Comparison of ENCODE assay signal across 26 mouse cellular contexts in genomic region chr19:37088043-37088748, GRCm38 (mm10).
A peak's percentile ranks its signal among the peaks of the same experiment; 100 is the strongest.
DNase-seq lines count a peak whose midpoint lies in the region; ATAC-seq and TF ChIP-seq lines count a peak whose summit lies in the region.
"Had no signal": no experiment of that assay in that cellular context is flagged by ENCODE, and none has a peak within 500 bp of the region (broad histone marks: within the 10 kb centered on the region; RNA-seq: fewer than 3 reads in every experiment).

No protein-coding gene starts in this region.

- peaks cover 19% of the 10 kb centered on the region; the same call in 1 of the 2 replicates for H3K4me1 ChIP-seq in heart, embryonic 16.5 days (ENCODE audit: control insufficient read depth, insufficient read depth, low read length)
- peaks cover 15% of the 10 kb centered on the region for H3K4me1 ChIP-seq in neural tube, embryonic 15.5 days
- H3K4me1 ChIP-seq in CH12.LX (ENCODE audit: control insufficient read depth in 1 of 2, insufficient read depth in 2 of 2): peaks cover 13 to 16% of the 10 kb centered on the region in 2 experiments
- H3K4me1 ChIP-seq: embryonic facial prominence, embryonic 12.5 days; embryonic facial prominence, embryonic 15.5 days; intestine, embryonic 15.5 days had no signal

- TF ChIP-seq POLR2A in CH12.LX (IDR thresholded peaks at IDR 0.05; ENCODE audit: low read depth, low read length): no peak

- in situ Hi-C loops in CH12.LX (cut with MboI; ENCODE audit: low pct_ligation_motif_present, low pct_unique_long_range_greater_than_20kb, low sequenced_read_pairs): no loop called here

- no peak overlapping the region for H3K4me2 ChIP-seq in heart, embryonic 16.5 days (ENCODE audit: low read depth, low read length)
- no peak overlapping the region for H3K4me2 ChIP-seq in neural tube, embryonic 15.5 days
- H3K4me2 ChIP-seq in CH12.LX (ENCODE audit: insufficient read depth, low read depth, poor library complexity, severe bottlenecking): 0 out of 2 replicates have a peak overlapping the region, but pooled peaks have one; percentile 36
- H3K4me2 ChIP-seq: embryonic facial prominence, embryonic 12.5 days; embryonic facial prominence, embryonic 15.5 days; heart, embryonic 12.5 days; hindbrain, embryonic 12.5 days; intestine, embryonic 15.5 days had no signal

- H3K27me3 ChIP-seq in heart, embryonic 16.5 days (ENCODE audit: control insufficient read depth, insufficient read depth, low read length): no peaks in the 10 kb centered on the region
- H3K27me3 ChIP-seq in neural tube, embryonic 15.5 days (replicated peaks): no peaks in the 10 kb centered on the region
- no peaks in the 10 kb centered on the region for H3K27me3 ChIP-seq in CH12.LX (replicated peaks)
- H3K27me3 ChIP-seq: embryonic facial prominence, embryonic 12.5 days; embryonic facial prominence, embryonic 15.5 days; heart, embryonic 12.5 days; hindbrain, embryonic 12.5 days; intestine, embryonic 15.5 days had no signal

- no peak overlapping the region for H3K4me3 ChIP-seq in heart, embryonic 16.5 days (ENCODE audit: low read length)
- no peak overlapping the region for H3K4me3 ChIP-seq in neural tube, embryonic 15.5 days (replicated peaks)
- no peak overlapping the region for H3K4me3 ChIP-seq in CH12.LX (replicated peaks in 1 of 3; ENCODE audit: low read depth in 2 of 3, low read length in 2 of 3, poor library complexity in 1 of 3)
- H3K4me3 ChIP-seq: embryonic facial prominence, embryonic 12.5 days; embryonic facial prominence, embryonic 15.5 days; heart, embryonic 12.5 days; hindbrain, embryonic 12.5 days; intestine, embryonic 15.5 days had no signal

- H3K9me3 ChIP-seq in heart, embryonic 16.5 days (replicated peaks; ENCODE audit: control insufficient read depth, low read length): no peaks in the 10 kb centered on the region
- no peaks in the 10 kb centered on the region for H3K9me3 ChIP-seq in neural tube, embryonic 15.5 days (replicated peaks)
- no peaks in the 10 kb centered on the region for H3K9me3 ChIP-seq in CH12.LX (replicated peaks; ENCODE audit: low read length)
- H3K9me3 ChIP-seq: embryonic facial prominence, embryonic 12.5 days; embryonic facial prominence, embryonic 15.5 days; G1E; heart, embryonic 12.5 days; hindbrain, embryonic 12.5 days; intestine, embryonic 15.5 days had no signal

- ATAC-seq in heart, embryonic 16.5 days (replicated peaks; ENCODE audit: extremely low read depth, insufficient read depth, low FRiP score): no peak
- ATAC-seq in neural tube, embryonic 15.5 days (ENCODE audit: low FRiP score): no peak
- ATAC-seq: activated CD4-positive, CD25-positive, alpha-beta regulatory T cell, adult 4 months; forebrain, embryonic 14.5 days; forebrain, postnatal 0 days; hindbrain, embryonic 16.5 days; intestine, embryonic 15.5 days had no signal

- TF ChIP-seq RAD21 in CH12.LX (IDR thresholded peaks at IDR 0.05; ENCODE audit: low read depth, low read length): no peak

- DNase-seq in heart, postnatal 25 days (ENCODE audit: low spot score): no peak
- peak; percentile 1 for DNase-seq in neural tube, embryonic 10.5 days (ENCODE audit: extremely low spot score, low spot score)
- DNase-seq in CH12.LX (ENCODE audit: extremely low read depth) (no peak), MEL-GATA-1-ER (ENCODE audit: extremely low read depth, low read depth) (peak; percentile 24)
- no peak for DNase-seq in adrenal gland, adult (ENCODE audit: inconsistent age in 2 of 2, low spot score in 1 of 2)
- no peak for DNase-seq in natural killer cell, adult 2 months (ENCODE audit: low spot score in 2 of 2)
- DNase-seq: adrenal gland, postnatal 10 days; adrenal gland, postnatal 36 days; cerebellum, adult 18-20 months; cerebellum, adult 9-10 months; cerebellum, postnatal 14 days; forebrain, postnatal 0 days; gastrocnemius, postnatal 25 days; heart, postnatal 10 days; kidney, adult 11 months had no signal

- TF ChIP-seq EP300 in CH12.LX (IDR thresholded peaks at IDR 0.05; ENCODE audit: low read length): peak; percentile 62

- dilution Hi-C loops in CH12.LX (cut with MboI; ENCODE audit: extremely low pct_ligation_motif_present, extremely low pct_unique_long_range_greater_than_20kb, low sequenced_read_pairs): no loop called here

- H3K79me2 ChIP-seq in CH12.LX (replicated peaks; ENCODE audit: control insufficient read depth, extremely low read depth, insufficient read depth, poor library complexity, severe bottlenecking): no peaks in the 10 kb centered on the region

- no peaks in the 10 kb centered on the region for H3K36me3 ChIP-seq in heart, embryonic 16.5 days (ENCODE audit: control insufficient read depth, insufficient read depth)
- H3K36me3 ChIP-seq in neural tube, embryonic 15.5 days: peaks cover 5% of the 10 kb centered on the region; the same call in 1 of the 2 replicates
- H3K36me3 ChIP-seq in CH12.LX (replicated peaks in 1 of 2; ENCODE audit: control insufficient read depth in 1 of 2, insufficient read depth in 1 of 2, low read length in 1 of 2): no peaks in the 10 kb centered on the region
- H3K36me3 ChIP-seq: embryonic facial prominence, embryonic 12.5 days; embryonic facial prominence, embryonic 15.5 days; G1E; hindbrain, embryonic 12.5 days; intestine, embryonic 15.5 days had no signal

- no peak overlapping the region for H3K9ac ChIP-seq in heart, embryonic 16.5 days (ENCODE audit: low read length)
- no peak overlapping the region for H3K9ac ChIP-seq in neural tube, embryonic 15.5 days (replicated peaks)
- H3K9ac ChIP-seq in CH12.LX (ENCODE audit: insufficient read depth, low read depth): peak overlapping the region; percentile 40; the same call in 1 of the 2 replicates
- H3K9ac ChIP-seq: embryonic facial prominence, embryonic 12.5 days; embryonic facial prominence, embryonic 15.5 days; forebrain, postnatal 0 days; heart, embryonic 12.5 days; hindbrain, embryonic 12.5 days; intestine, embryonic 15.5 days had no signal

- 0 out of 2 replicates have a peak overlapping the region, but pooled peaks have one; percentile 19 for H3K27ac ChIP-seq in heart, embryonic 16.5 days (ENCODE audit: low read length)
- no peak overlapping the region for H3K27ac ChIP-seq in neural tube, embryonic 15.5 days (replicated peaks)
- no peak overlapping the region; the same call in 1 of the 2 replicates for H3K27ac ChIP-seq in CH12.LX (ENCODE audit: insufficient read depth, low read depth)
- H3K27ac ChIP-seq: embryonic facial prominence, embryonic 12.5 days; embryonic facial prominence, embryonic 15.5 days; hindbrain, embryonic 12.5 days; intestine, embryonic 15.5 days had no signal

- TF ChIP-seq CTCF in CH12.LX (conservative IDR thresholded peaks at IDR 0.05 in 1 of 2, IDR thresholded peaks at IDR 0.05 in 1 of 2; ENCODE audit: low read depth in 2 of 2, low read length in 2 of 2): no peak

- intact Hi-C loops in heart, postnatal 25 days (cut with DNase I): no loop called here

- 56% methylated on average over 8 of the region's 8 CpGs for WGBS in heart, embryonic 16.5 days
- 91% methylated on average over 8 of the region's 8 CpGs for WGBS in neural tube, embryonic 15.5 days

TF ChIP-seq in CH12.LX, 34 proteins besides CTCF, POLR2A, EP300 and RAD21 (continues in another document):
- TF ChIP-seq BHLHE40 (IDR thresholded peaks at IDR 0.05; ENCODE audit: low read depth, low read length) (0 out of 2 replicates have a peak, but pooled peaks have one; percentile 8), ETS1 (conservative IDR thresholded peaks at IDR 0.05; ENCODE audit: low read depth, low read length) (no peak), PAX5 (IDR thresholded peaks at IDR 0.05; ENCODE audit: low read length) (no peak), RCOR1 (conservative IDR thresholded peaks at IDR 0.05; ENCODE audit: low read depth, low read length) (no peak; the same call in 1 of the 2 replicates), SIN3A (IDR thresholded peaks at IDR 0.05; ENCODE audit: low read length) (no peak), GABPA (IDR thresholded peaks at IDR 0.05; ENCODE audit: insufficient replicate concordance, low read depth, low read length) (no peak), NELFE (IDR thresholded peaks at IDR 0.05; ENCODE audit: low read depth, low read length) (no peak), TBP (conservative IDR thresholded peaks at IDR 0.05; ENCODE audit: low read depth, low read length) (no peak), JUND (conservative IDR thresholded peaks at IDR 0.05; ENCODE audit: low read depth, low read length) (no peak), ZNF384 (IDR thresholded peaks at IDR 0.05; ENCODE audit: low read depth, low read length) (no peak), MAX (IDR thresholded peaks at IDR 0.05; ENCODE audit: low read length) (no peak), ZKSCAN1 (IDR thresholded peaks at IDR 0.05; ENCODE audit: borderline replicate concordance, low read depth, low read length) (no peak), E2F4 (IDR thresholded peaks at IDR 0.05; ENCODE audit: insufficient replicate concordance, low read depth, low read length) (no peak), CHD2 (IDR thresholded peaks at IDR 0.05; ENCODE audit: low read length) (0 out of 2 replicates have a peak, but pooled peaks have one; percentile 22), USF2 (conservative IDR thresholded peaks at IDR 0.05; ENCODE audit: low read depth, low read length) (no peak), MXI1 (IDR thresholded peaks at IDR 0.05; ENCODE audit: low read depth, low read length) (0 out of 2 replicates have a peak, but pooled peaks have one; percentile 40), MAZ (IDR thresholded peaks at IDR 0.05; ENCODE audit: low read depth, low read length) (no peak), MAFK (IDR thresholded peaks at IDR 0.05; ENCODE audit: insufficient replicate concordance, low read length) (0 out of 2 replicates have a peak, but pooled peaks have one; percentile 13), SMC3 (IDR thresholded peaks at IDR 0.05; ENCODE audit: low read depth, low read length) (no peak), TCF12 (IDR thresholded peaks at IDR 0.05; ENCODE audit: low read depth, low read length) (no peak), JUN (IDR thresholded peaks at IDR 0.05; ENCODE audit: insufficient read depth, low read depth, low read length) (no peak; the same call in 1 of the 2 replicates), ZMIZ1 (IDR thresholded peaks at IDR 0.05; ENCODE audit: low read depth, low read length) (no peak), USF1 (IDR thresholded peaks at IDR 0.05; ENCODE audit: low read depth, low read length) (no peak), CHD1 (IDR thresholded peaks at IDR 0.05; ENCODE audit: low read depth, low read length) (0 out of 2 replicates have a peak, but pooled peaks have one; percentile 40), ELF1 (IDR thresholded peaks at IDR 0.05; ENCODE audit: low read depth, low read length) (0 out of 2 replicates have a peak, but pooled peaks have one; percentile 25), IRF4 (IDR thresholded peaks at IDR 0.05; ENCODE audit: low read depth, low read length) (no peak), MEF2A (IDR thresholded peaks at IDR 0.05; ENCODE audit: borderline replicate concordance, low read depth, low read length) (peak; percentile 73), HCFC1 (IDR thresholded peaks at IDR 0.05; ENCODE audit: low read depth, low read length) (no peak), MYC (IDR thresholded peaks at IDR 0.05; ENCODE audit: low read depth, low read length) (no peak)

Comparison
In these comparisons a context has a peak if more than half of its experiments do, and no peak if none do; other contexts are left out.
1. DNase-seq: peak in neural tube, embryonic 10.5 days (single experiment) and MEL-GATA-1-ER (single experiment); none in heart, postnatal 25 days (single experiment), CH12.LX (single experiment), adrenal gland, adult (0 of 2) and natural killer cell, adult 2 months (0 of 2).